Mouse (Mus musculus) subcutaneous adipose tissue, adult 2 months (tissue): Measurements from ENCODE around the gene 4930505A04Rik. TPM values are rescaled to one million over a fixed set of nuclear protein-coding genes. Genes with fewer than 3 reads are reported as not detected.

Experiments used
- polyA plus RNA-seq: library from polyadenylated mRNA; depleted of rRNA; stranded (reverse); fragments of >200 nt; gene quantifications from 2 replicates; pipeline ENCODE4 v1.2.3, GENCODE M21; 2012; ENCODE audit warnings: low replicate concordance; rRNA removed

The 4930505A04Rik gene
- polyA plus RNA-seq, result 0.14 TPM in 1 of 2 replicates, not detected in the other

DNA sequence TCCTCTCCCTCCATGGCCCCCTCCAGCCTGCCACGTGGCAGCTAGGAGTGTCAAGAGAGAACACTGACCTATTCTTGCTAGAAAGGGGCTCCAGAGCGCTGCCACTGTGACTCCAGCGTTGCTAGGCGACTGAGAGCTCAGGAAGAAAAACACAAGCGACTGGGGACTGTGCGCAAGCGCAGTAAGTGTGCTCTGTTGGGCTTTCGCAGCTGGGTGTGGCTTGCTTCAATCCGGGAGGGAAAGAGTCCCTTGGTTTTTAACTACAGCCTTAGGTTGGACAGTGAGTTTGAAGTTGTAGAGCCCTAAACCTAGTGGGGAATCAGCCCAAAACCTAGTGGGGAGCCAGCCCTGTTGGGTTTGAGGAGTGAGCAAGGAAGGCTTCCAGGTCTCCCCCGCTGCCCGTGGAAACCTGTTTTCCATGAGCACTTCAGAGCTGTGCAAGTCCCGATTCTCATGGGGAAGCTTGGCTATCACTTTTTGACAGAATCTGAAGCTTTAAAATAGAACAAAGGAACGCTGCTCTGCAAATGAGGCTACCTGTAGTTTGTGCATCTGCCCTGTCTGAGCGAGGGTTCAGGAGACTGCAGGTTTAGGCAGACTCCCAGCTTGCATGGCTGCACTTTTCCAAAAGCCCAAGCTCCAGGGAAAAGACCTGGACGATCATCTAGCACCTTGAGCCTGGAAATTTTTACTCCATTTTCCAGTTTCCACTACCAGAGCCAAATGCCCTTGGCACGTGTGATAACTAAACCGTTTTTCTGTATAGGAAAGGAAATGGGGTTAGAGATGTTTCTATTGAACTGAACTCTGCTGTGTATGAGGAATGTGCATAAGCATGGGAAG lies at the start of gene 4930505A04Rik:
Gene 4930505A04Rik (minus strand): TSS at position 77 of the 843 bp plus-strand sequence.

Other genes starting within 250 kb of the 4930505A04Rik start
- 148 and 338 TPM in 2 replicates for gene Sptbn1, start 203.7 kb downstream of the 4930505A04Rik start, polyA plus RNA-seq
- gene Acyp2, start 177.8 kb upstream of the 4930505A04Rik start, polyA plus RNA-seq, result 13.8 and 26.7 TPM in 2 replicates